Mouse (Mus musculus) kidney, embryonic 16.5 days (tissue): ENCODE measurements around the gene Zbtb18. TPM values are rescaled to one million over a fixed set of nuclear protein-coding genes. Genes with fewer than 3 reads are reported as not detected.

Experiments used
- ATAC-seq: fragments of 200-750 bp; cut with Nextera tagmentation; 2 replicates; pipeline ENCODE4 v1.8.0; 2017; ENCODE audit warnings: moderate TSS enrichment; ENCODE audit not compliant: low FRiP score, low TSS enrichment
- H3K27ac ChIP-seq: fragments of 300-500 bp; sonication (generic); 2 replicates; pipeline ENCODE4 v1.5.1; 2014; ENCODE audit warnings: low read length
- H3K27me3 ChIP-seq: fragments of 300-500 bp; sonication (generic); 2 replicates; pipeline ENCODE4 v1.6.1; 2014; ENCODE audit warnings: low read length, control low read depth, mixed read lengths; ENCODE audit not compliant: insufficient read depth
- H3K36me3 ChIP-seq: fragments of 300-500 bp; sonication (generic); 2 replicates; pipeline ENCODE4 v1.6.1; 2014; ENCODE audit warnings: low read length, control low read depth, mixed read lengths; ENCODE audit not compliant: insufficient read depth
- H3K4me1 ChIP-seq: fragments of 300-500 bp; sonication (generic); 2 replicates; pipeline ENCODE4 v1.6.1; 2014; ENCODE audit warnings: low read length, control low read depth, mixed read lengths; ENCODE audit not compliant: insufficient read depth
- H3K4me2 ChIP-seq: fragments of 300-500 bp; sonication (generic); replicated peaks from 2 replicates; pipeline ENCODE4 v1.6.1; 2014; ENCODE audit warnings: low read depth, low read length
- H3K4me3 ChIP-seq: fragments of 300-500 bp; sonication (generic); 2 replicates; pipeline ENCODE4 v1.5.1; 2014; ENCODE audit warnings: mild to moderate bottlenecking, low read length
- H3K9ac ChIP-seq: fragments of 300-500 bp; sonication (generic); replicated peaks from 2 replicates; pipeline ENCODE4 v1.6.1; 2014; ENCODE audit warnings: low read length
- H3K9me3 ChIP-seq: fragments of 300-500 bp; sonication (generic); 2 replicates; pipeline ENCODE4 v1.6.1; 2016; ENCODE audit warnings: low read length, control low read depth
- WGBS: fragments of 180-500 bp; shearing (Covaris S2); extraction: QIAGEN DNeasy Blood & Tissue Kit; methylation state at CpG from one replicate; pipeline ENCODE4 v1.1.7; 2014; 5-methylcytosine and 5-hydroxymethylcytosine counted together
- polyA plus RNA-seq: library from polyadenylated mRNA; unstranded; fragments of >200 nt; fragmentation: Nextera tagmentation; extraction: Ambion mirVana; gene quantifications from 2 replicates; pipeline ENCODE4 v1.2.1, GENCODE M21; 2015

The Zbtb18 gene
- polyA plus RNA-seq, 1 experiment from 2014 or later: 1.4 TPM

- 72% methylated on average over 6 of the region's 6 CpGs for WGBS
Observed at GRCm38 (mm10) chr1:177454492-177454891, 12.3 kb downstream of the Zbtb18 start.

GRCm38 (mm10) chr1:177455466-177455865 lies 13.3 kb downstream of the Zbtb18 start:
- Histone ChIP-seq H3K36me3 (no peaks in the 10 kb centered on the region), H3K9me3 (no peaks in the 10 kb centered on the region), H3K9ac (no peak overlapping the region), H3K27me3 (no peaks in the 10 kb centered on the region), H3K27ac (no peak overlapping the region), H3K4me3 (no peak overlapping the region), H3K4me2 (no peak overlapping the region), H3K4me1 (peaks cover 11% of the 10 kb centered on the region)
- no peak for ATAC-seq
- 82% methylated on average over 5 of the region's 5 CpGs for WGBS

More at GRCm38 (mm10) chr1:177454492-177454891, 12.3 kb downstream of the Zbtb18 start:
- Histone ChIP-seq H3K9ac (no peak overlapping the region), H3K4me3 (no peak overlapping the region), H3K27me3 (no peaks in the 10 kb centered on the region), H3K4me1 (peaks cover 10% of the 10 kb centered on the region; the same call in 1 of the 2 replicates), H3K9me3 (no peaks in the 10 kb centered on the region), H3K36me3 (no peaks in the 10 kb centered on the region), H3K27ac (no peak overlapping the region), H3K4me2 (no peak overlapping the region)
- ATAC-seq: no peak

GRCm38 (mm10) chr1:177456208-177456607 lies 14.1 kb downstream of the Zbtb18 start:
- H3K4me3 ChIP-seq: no peak overlapping the region
- no peaks in the 10 kb centered on the region for H3K9me3 ChIP-seq
- WGBS: 85% methylated on average over 4 of the region's 4 CpGs
- H3K36me3 ChIP-seq: no peaks in the 10 kb centered on the region
- no peak for ATAC-seq
- peaks cover 16% of the 10 kb centered on the region for H3K4me1 ChIP-seq
- H3K9ac ChIP-seq: no peak overlapping the region
- no peak overlapping the region for H3K4me2 ChIP-seq
- no peak overlapping the region for H3K27ac ChIP-seq
- no peaks in the 10 kb centered on the region for H3K27me3 ChIP-seq

- no peak overlapping the region for H3K9ac ChIP-seq
- no peaks in the 10 kb centered on the region for H3K27me3 ChIP-seq
- H3K9me3 ChIP-seq: no peaks in the 10 kb centered on the region
- no peaks in the 10 kb centered on the region for H3K36me3 ChIP-seq
- no peak overlapping the region for H3K4me2 ChIP-seq
- no peak overlapping the region for H3K4me3 ChIP-seq
- 39% methylated on average over 4 of the region's 4 CpGs for WGBS
- H3K4me1 ChIP-seq: peaks cover 16% of the 10 kb centered on the region
- H3K27ac ChIP-seq: no peak overlapping the region
- ATAC-seq: no peak
Observed at GRCm38 (mm10) chr1:177456772-177457171, 14.6 kb downstream of the Zbtb18 start.

GRCm38 (mm10) chr1:177457981-177458380 lies 15.8 kb downstream of the Zbtb18 start:
- no peaks in the 10 kb centered on the region for H3K27me3 ChIP-seq
- H3K4me3 ChIP-seq: no peak overlapping the region
- no peak overlapping the region for H3K27ac ChIP-seq
- H3K4me2 ChIP-seq: no peak overlapping the region
- WGBS: 86% methylated on average over 6 of the region's 6 CpGs
- no peak overlapping the region for H3K9ac ChIP-seq
- no peak for ATAC-seq
- H3K9me3 ChIP-seq: no peaks in the 10 kb centered on the region
- no peaks in the 10 kb centered on the region for H3K36me3 ChIP-seq
- H3K4me1 ChIP-seq: peaks cover 15% of the 10 kb centered on the region

GRCm38 (mm10) chr1:177458456-177459389 lies 16.6 kb downstream of the Zbtb18 start:
- no peaks in the 10 kb centered on the region for H3K36me3 ChIP-seq
- H3K9me3 ChIP-seq: no peaks in the 10 kb centered on the region
- no peak overlapping the region for H3K4me3 ChIP-seq
- H3K27me3 ChIP-seq: no peaks in the 10 kb centered on the region
- peak; percentile 83 for ATAC-seq
- peak overlapping the region; percentile 66 for H3K27ac ChIP-seq
- peaks cover 7% of the 10 kb centered on the region for H3K4me1 ChIP-seq
- H3K4me2 ChIP-seq: no peak overlapping the region
- 72% methylated on average over 18 of the region's 18 CpGs for WGBS
- no peak overlapping the region for H3K9ac ChIP-seq

GRCm38 (mm10) chr1:177459536-177459935 lies 17.4 kb downstream of the Zbtb18 start:
- no peaks in the 10 kb centered on the region for H3K36me3 ChIP-seq

GRCm38 (mm10) chr1:177467150-177467549 lies 25.0 kb downstream of the Zbtb18 start:
- Histone ChIP-seq H3K4me1 (no peaks in the 10 kb centered on the region), H3K27ac (no peak overlapping the region), H3K27me3 (no peaks in the 10 kb centered on the region), H3K9ac (no peak overlapping the region), H3K9me3 (no peaks in the 10 kb centered on the region), H3K36me3 (no peaks in the 10 kb centered on the region), H3K4me2 (no peak overlapping the region), H3K4me3 (no peak overlapping the region)
- 34% methylated on average over 8 of the region's 8 CpGs for WGBS
- ATAC-seq: no peak

More at GRCm38 (mm10) chr1:177459536-177459935, 17.4 kb downstream of the Zbtb18 start:
- peaks cover 5% of the 10 kb centered on the region; the same call in 1 of the 2 replicates for H3K4me1 ChIP-seq
- H3K9ac ChIP-seq: no peak overlapping the region
- no peak overlapping the region for H3K4me3 ChIP-seq
- H3K27ac ChIP-seq: no peak overlapping the region
- 63% methylated on average over 2 of the region's 2 CpGs for WGBS
- H3K4me2 ChIP-seq: no peak overlapping the region
- ATAC-seq: no peak
- no peaks in the 10 kb centered on the region for H3K27me3 ChIP-seq
- H3K9me3 ChIP-seq: no peaks in the 10 kb centered on the region

- no peak for ATAC-seq
- Histone ChIP-seq H3K27me3 (no peaks in the 10 kb centered on the region), H3K4me3 (no peak overlapping the region), H3K36me3 (no peaks in the 10 kb centered on the region), H3K27ac (no peak overlapping the region), H3K9me3 (no peaks in the 10 kb centered on the region), H3K4me1 (no peaks in the 10 kb centered on the region), H3K4me2 (no peak overlapping the region), H3K9ac (no peak overlapping the region)
- 82% methylated on average over 5 of the region's 5 CpGs for WGBS
Observed at GRCm38 (mm10) chr1:177468436-177468835, 26.3 kb downstream of the Zbtb18 start.

- Histone ChIP-seq H3K4me2 (no peak overlapping the region), H3K27ac (no peak overlapping the region), H3K36me3 (no peaks in the 10 kb centered on the region), H3K27me3 (no peaks in the 10 kb centered on the region), H3K4me3 (no peak overlapping the region), H3K9me3 (no peaks in the 10 kb centered on the region), H3K9ac (no peak overlapping the region), H3K4me1 (no peaks in the 10 kb centered on the region)
- 69% methylated on average over 4 of the region's 4 CpGs for WGBS
- ATAC-seq: peak; percentile 53
Observed at GRCm38 (mm10) chr1:177470091-177470490, 27.9 kb downstream of the Zbtb18 start.
